Mouse (Mus musculus) adipose tissue, adult 10 weeks (tissue): ENCODE measurements around the gene Klk1b3. TPM values are rescaled to one million over a fixed set of nuclear protein-coding genes. Genes with fewer than 3 reads are reported as not detected.

ENCODE experiments used
- polyA plus RNA-seq: library from polyadenylated mRNA; stranded (reverse); fragments of 350-450 nt; fragmentation: Illumina TruSeq; extraction: RNeasy Lipid Tissue Mini Kit (QIAGEN cat#74804); gene quantifications from one replicate; pipeline ENCODE4 v1.2.3, GENCODE M21; 2014; ENCODE audit warnings: low read depth, low replicate concordance

Klk1b3 gene
- polyA plus RNA-seq = 0.38 TPM

GRCm38 (mm10) chr7:44197891-44198290 is at the start of gene Klk1b3:
Gene Klk1b3, plus strand, starts transcription at chr7:44198191.

DNA sequence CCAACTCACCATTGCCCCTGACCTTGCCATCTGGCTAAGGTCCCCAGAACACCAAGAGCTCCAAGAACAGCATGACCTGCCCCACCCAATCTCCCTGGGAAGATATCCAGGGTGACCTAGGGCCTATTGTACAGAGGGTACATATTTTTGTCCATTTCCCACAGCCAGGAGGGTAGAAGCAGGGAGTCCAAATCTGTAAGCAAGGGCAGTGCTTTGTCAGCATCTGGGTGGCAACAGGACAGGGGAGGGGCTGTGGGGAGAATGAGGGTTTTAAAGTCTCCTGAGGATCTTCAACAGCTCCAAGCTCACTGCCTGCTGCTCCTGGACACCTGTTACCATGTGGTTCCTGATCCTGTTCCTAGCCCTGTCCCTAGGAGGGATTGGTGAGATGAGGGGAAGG is 10.1 kb upstream of the Klk1b3 start, which contains the start of gene Klk1b24:
Klk1b24 (plus strand) TSS at position 301 of the 400 bp plus-strand sequence.

DNA sequence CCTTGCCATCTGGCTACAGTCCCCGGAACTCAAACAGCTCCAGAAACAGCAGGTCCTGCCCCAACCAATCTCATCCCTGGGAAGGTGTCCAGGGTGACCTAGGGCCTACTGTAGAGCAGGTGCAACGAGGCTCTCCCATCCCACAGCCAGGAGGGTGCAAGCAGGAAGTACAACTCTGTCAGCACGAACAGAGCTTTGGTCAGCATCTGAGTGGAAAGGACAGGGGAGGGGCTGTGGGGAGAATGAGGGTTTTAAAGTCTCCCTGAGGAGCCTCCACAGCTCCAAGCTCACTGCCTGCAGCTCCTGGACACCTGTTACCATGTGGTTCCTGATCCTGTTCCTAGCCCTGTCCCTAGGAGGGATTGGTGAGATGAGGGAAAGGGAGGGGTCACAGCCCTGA is 9.1 kb downstream of the Klk1b3 start, which contains the start of gene Klk1b4:
Klk1b4 (plus strand) TSS at position 301 of the 400 bp plus-strand sequence.

GRCm38 (mm10) chr7:44215645-44216044 is 17.7 kb downstream of the Klk1b3 start, which contains the start of gene Klk1b5:
Gene Klk1b5, plus strand, starts transcription at chr7:44215945.

DNA sequence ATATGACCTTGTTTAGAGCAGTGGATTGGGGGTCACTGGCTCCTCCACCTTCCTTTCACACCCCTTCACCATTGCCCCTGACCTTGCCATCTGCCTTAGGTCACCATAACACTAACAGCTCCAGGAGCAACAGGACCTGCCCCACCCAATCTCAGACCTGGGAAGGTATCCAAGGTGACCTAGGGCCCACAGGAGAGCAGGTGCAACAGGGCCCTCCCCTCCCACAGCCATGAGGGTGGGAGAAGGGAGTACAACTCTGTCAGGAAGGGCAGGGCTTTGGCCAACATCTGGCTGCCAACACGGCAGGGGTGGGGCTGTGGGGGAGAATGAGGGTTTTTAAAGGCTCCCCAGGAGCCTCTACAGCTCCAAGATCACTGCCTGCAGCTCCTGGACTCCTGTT is 27.1 kb downstream of the Klk1b3 start, which contains the start of gene Klk1:
Klk1 (plus strand) TSS at position 285 of the 400 bp plus-strand sequence.

GRCm38 (mm10) chr7:44235909-44236308 is 37.9 kb downstream of the Klk1b3 start, which contains the start of gene Gm36864:
Gene Gm36864, plus strand, starts transcription at chr7:44236177.

DNA sequence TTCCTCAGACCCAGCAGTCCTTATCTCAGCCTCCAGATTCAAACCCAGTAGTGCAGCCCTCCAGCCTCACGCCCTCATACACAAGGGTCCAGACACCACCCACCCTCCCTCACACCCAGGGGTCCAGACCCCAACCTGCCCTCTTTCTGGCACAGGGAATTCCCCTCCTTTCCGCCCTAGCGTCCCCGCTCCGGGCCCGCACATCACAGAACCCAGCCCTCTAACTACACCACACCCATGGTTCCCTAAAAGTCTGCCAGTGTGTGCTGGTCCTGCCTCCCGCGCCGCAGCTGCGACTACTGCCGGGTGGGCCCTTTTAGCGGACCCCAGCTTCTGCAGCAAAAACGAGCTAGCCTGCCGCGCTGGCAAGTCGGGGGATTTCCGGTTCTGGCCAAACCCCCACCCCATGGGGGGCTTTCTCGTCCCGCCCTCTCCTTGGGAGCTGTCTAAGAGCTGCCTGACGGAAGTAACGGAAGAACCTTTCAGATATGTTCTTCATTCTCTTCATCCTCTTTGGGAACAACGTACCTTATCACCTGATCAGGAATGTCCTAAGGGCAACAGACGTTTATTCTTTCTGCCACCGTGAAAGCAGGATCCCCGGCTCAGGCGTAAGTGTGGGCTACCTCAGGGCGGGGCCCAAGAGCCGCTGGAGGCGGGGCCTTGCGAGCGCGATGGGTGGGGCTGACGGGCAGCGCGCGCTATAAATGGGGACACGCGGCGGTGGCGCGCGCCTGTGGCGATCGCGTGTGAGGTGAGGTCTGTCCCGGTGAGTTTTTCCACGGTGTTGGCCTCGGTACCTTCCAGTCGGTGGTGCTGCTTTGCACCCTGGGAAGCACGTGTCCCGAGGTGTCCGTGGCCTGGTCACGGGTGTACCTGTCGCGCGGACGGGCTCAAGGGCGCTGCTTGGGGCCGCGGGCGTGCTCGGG is 48.3 kb downstream of the Klk1b3 start, which contains the start of the genes 1700028J19Rik and 2410002F23Rik:
1700028J19Rik (minus strand) TSS at position 641 of the 929 bp plus-strand sequence.
2410002F23Rik (plus strand) TSS at position 668 of the 929 bp plus-strand sequence.

Other genes starting within 250 kb of the Klk1b3 start
- 2.2 TPM for gene Klk1b8, start 247.5 kb upstream of the Klk1b3 start, polyA plus RNA-seq
- not detected for gene Klk1b1, start 231.4 kb upstream of the Klk1b3 start, polyA plus RNA-seq
- 0.52 TPM for gene Klk1b9, start 222.1 kb upstream of the Klk1b3 start, polyA plus RNA-seq
- not detected for gene Klk1b11, start 202.3 kb upstream of the Klk1b3 start, polyA plus RNA-seq
- 0.52 TPM for gene Klk1b26, start 186.0 kb upstream of the Klk1b3 start, polyA plus RNA-seq
- gene Klk1b27, start 145.9 kb upstream of the Klk1b3 start, polyA plus RNA-seq = 0.38 TPM
- gene Klk1b21, start 95.9 kb upstream of the Klk1b3 start, polyA plus RNA-seq = 0.38 TPM
- gene Klk1b22, start 85.5 kb upstream of the Klk1b3 start, polyA plus RNA-seq = not detected
- gene Klk1b16, start 61.4 kb upstream of the Klk1b3 start, polyA plus RNA-seq = not detected
- gene Klk1b24, start 10.0 kb upstream of the Klk1b3 start, polyA plus RNA-seq = not detected
- gene Klk1b4, start 9.2 kb downstream of the Klk1b3 start, polyA plus RNA-seq = not detected
- gene Klk1b5, start 17.8 kb downstream of the Klk1b3 start, polyA plus RNA-seq = 2.5 TPM
- 1.2 TPM for gene Klk1, start 27.2 kb downstream of the Klk1b3 start, polyA plus RNA-seq
- 0.81 TPM for gene Gm36864, start 38.0 kb downstream of the Klk1b3 start, polyA plus RNA-seq
- 10.2 TPM for gene 1700028J19Rik, start 48.5 kb downstream of the Klk1b3 start, polyA plus RNA-seq
- gene 2410002F23Rik, start 48.5 kb downstream of the Klk1b3 start, polyA plus RNA-seq = 71.2 TPM
- 0.31 TPM for gene Acp4, start 59.2 kb downstream of the Klk1b3 start, polyA plus RNA-seq
- gene Gm15517, start 63.3 kb downstream of the Klk1b3 start, polyA plus RNA-seq = 37.4 TPM
- 7.8 TPM for gene Clec11a, start 108.7 kb downstream of the Klk1b3 start, polyA plus RNA-seq
- gene Shank1, start 112.1 kb downstream of the Klk1b3 start, polyA plus RNA-seq = 0.61 TPM
- 3.9 TPM for gene Syt3, start 185.9 kb downstream of the Klk1b3 start, polyA plus RNA-seq
- 0.37 TPM for gene 1700008O03Rik, start 187.6 kb downstream of the Klk1b3 start, polyA plus RNA-seq
- 0.20 TPM for gene Lrrc4b, start 230.8 kb downstream of the Klk1b3 start, polyA plus RNA-seq